Mouse (Mus musculus) small intestine, adult 2 months (tissue): ENCODE data around the gene Isoc2a.

Source experiments
- CTCF ChIP-seq: fragments of 200-500 bp; IDR thresholded peaks from 2 replicates; pipeline ENCODE4 v1.5.1; 2012; ENCODE audit warnings: low read depth, mild to moderate bottlenecking, control low read depth, inconsistent platforms, low read length, moderate library complexity, mixed read lengths; ENCODE audit not compliant: insufficient replicate concordance, insufficient read length; ENCODE audit errors: extremely low read depth
- POLR2A ChIP-seq: fragments of 200-500 bp; IDR thresholded peaks from 2 replicates; pipeline ENCODE4 v1.6.1; 2012; ENCODE audit warnings: low read depth, mild to moderate bottlenecking, control low read depth, inconsistent platforms, low read length, moderate library complexity

DNA sequence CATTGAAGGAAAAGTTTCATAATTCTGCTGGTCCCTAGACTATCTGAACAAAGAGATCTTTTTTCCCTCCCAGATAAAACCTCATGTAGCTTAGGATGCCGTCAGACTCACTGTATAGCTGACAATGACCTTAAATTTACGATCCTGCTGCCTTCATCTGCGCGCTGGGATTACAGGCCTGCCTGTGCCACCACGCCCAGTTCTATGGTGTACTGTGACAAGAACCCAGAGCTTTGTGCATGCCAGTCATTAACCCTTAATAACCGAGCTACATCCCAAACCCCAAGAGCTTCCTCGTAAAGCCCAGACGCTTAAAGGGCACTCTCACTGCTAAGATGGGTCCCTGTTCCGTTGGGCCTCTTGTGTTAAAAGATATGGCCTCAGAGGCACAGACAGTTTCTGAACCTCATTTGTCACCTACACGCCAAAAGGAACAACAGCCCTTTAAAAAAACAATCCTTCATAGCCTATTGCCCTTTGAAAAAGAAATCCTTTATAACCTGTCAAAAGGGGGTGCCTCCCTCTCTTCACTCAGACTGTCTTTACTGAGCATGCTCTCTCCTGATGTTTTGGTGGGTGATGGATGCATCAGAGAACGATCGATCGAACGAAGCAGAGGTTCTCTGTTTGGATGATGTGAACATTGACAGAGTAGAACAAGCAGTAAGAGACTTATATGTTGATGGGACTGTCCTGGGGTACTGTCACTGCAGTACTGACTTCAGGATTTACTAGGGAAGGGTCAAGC lies 38.9 kb downstream of the Isoc2a start:
- TF ChIP-seq POLR2A, result no peak
- TF ChIP-seq CTCF, result peak; percentile 11; the same call in 1 of the 2 replicates
